Mouse (Mus musculus) C2C12 (cell line): ENCODE results near the gene Slc26a1.

ENCODE experiments used
- CTCF ChIP-seq: IDR thresholded peaks from one replicate; pipeline ENCODE4 v1.5.1; 2011; ENCODE audit not compliant: control insufficient read depth, insufficient read depth, insufficient read length
- MAX ChIP-seq: IDR thresholded peaks from one replicate; pipeline ENCODE4 v1.6.1; 2011; ENCODE audit warnings: mild to moderate bottlenecking, control low read depth
- MYOG ChIP-seq: IDR thresholded peaks from one replicate; pipeline ENCODE4 v1.6.1; 2011; ENCODE audit not compliant: control insufficient read depth, insufficient read length; ENCODE audit errors: extremely low read depth
- USF1 ChIP-seq: IDR thresholded peaks from one replicate; pipeline ENCODE4 v1.6.1; 2011; ENCODE audit warnings: low read depth, mild to moderate bottlenecking, control low read depth, moderate library complexity

DNA sequence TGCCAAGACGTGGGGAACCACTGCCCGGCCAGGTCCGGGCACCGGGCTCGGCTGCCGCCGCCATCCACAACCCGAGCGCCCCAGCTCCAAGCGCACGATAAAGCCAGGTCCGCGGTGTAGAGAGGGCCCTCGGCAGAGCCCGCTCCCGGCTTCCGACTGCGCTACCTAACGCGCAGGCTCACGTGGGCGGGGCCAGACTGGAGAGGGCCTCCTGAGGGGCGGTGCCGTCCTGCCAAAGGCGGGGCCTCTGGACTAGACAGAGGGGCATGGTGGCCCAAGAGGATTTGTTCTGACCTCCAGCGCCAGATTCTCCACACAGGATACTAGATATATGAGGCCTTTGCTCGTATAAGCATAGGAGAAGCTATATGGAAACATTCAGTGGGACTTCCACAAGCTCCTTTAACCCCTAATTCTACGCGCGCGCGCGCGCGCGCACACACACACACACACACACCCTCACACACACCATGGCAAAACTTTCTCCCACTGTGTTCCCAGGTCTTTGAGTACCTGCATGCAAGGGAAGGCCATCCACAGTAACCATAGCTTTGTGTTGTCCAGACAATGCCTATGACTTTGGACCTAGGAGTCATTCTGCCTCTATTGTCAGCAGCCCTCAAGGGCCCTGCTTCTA lies 14.6 kb downstream of the Slc26a1 start:
- TF ChIP-seq CTCF, result no peak
- no peak for TF ChIP-seq USF1
- TF ChIP-seq MAX, result no peak
- no peak for TF ChIP-seq MYOG
